Mouse (Mus musculus) ZHBTc4 (cell line): Measurements from ENCODE around the gene Prpf19.
A peak's percentile ranks its signal among the peaks of the same experiment; 100 is the strongest.

Source experiments
- DNase-seq: peaks from one replicate; pipeline ENCODE4 v3.0.0-alpha.2; 2011; ENCODE audit warnings: low read depth, low spot score

Gene Prpf19

DNA sequence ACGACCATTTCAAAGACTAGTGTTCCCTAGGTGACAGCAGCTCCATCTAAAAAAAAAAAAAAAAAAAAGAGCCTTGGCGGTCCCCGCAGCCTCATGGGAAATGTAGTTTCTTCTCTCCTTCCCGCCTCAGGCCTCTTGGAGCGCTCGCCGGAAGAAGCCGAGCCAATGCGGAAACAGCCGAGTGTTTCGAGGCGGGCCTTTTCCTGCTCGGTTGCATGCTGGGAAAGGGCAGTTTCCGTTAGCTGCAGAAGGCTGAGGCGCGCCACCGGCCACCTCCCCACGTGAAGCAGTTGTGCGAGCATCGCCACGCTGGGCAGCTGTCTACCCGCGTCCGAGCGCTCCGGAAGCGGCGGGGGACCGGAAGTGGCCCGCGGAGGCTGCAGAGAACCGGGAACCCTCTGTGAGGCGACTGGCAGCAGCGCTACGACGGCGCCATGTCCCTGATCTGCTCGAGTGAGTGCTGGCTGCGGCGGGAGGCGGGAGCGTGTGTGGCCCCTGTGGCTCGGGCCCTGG, at the start of gene Prpf19:
Gene Prpf19, plus strand, starts transcription at position 216 of the 513 bp plus-strand sequence.
- peak; percentile 98 for DNase-seq

DNA sequence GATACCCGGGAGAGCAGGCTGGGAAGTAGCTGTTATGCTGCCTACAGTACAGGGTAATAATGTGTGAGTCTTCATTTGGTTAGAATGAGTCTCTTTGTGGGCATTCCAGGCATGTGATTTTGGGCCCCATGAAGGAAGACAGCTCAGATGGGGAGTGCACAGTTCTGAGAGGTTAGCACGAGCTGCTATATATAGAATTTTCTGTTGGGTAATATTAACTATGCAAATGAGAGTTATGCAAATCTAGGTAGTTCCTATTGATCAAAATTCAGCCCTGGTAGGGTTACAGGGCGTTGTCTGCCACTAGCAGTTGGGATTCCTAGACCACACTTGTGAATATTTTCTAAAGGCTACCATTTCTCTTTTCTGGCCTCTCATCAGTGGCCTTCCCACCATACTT, 49.6 kb upstream of the Prpf19 start:
- DNase-seq, result no peak

DNA sequence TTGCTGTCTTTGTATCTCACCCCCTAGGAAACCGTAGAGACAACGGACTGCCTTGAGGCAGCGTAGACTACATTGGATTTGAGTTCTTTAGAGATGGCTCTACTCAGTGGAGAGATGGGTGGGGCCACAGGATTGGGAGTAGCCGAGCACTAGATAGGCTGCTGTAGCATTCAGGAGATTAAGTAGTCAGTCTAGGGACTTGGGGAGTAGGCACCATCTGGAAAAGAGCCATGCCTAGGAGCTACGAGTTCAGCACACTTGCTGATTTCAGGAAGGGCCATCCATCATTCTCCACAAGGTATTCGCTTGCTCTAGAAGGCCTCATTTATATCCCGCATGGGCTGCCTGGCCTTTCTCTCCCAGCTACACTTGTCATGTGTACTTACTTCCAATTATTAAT, 48.9 kb upstream of the Prpf19 start:
- no peak for DNase-seq

DNA sequence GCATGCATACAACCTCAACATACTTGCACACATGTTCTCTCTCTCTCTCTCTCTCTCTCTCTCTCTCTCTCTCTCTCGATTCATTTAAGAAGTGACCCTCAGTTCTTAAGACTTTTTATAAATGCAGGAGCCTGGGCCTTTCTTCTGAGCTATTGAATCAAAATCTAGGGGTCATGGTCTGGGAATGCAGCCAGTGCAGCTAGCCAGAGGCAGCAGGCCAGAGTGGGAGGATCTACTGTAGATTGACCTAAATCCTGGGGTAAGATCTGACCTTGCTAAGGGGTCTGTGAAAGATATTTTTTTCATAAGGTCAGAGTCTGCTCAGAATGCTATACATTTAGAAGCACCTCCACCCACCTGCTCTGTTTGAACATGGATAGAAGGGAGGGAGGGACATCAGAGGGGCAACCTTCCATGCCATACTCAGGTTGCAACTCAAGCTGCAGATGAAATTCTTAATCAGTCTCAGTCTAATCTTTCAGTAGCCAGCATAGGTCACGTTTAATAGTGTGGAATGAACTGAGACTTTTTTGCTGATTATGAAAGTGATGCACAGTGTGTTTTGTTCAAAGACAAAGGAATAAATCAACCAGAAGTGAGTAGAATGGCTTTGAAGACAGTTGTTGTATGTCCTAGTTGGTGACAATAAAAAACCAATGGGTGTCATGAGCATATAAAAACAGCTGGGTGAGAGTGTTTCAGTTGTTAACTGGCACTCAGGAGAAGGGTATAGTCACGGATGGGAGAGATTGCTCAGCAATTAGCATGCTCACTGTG, 47.5 kb upstream of the Prpf19 start:
- DNase-seq, result no peak

DNA sequence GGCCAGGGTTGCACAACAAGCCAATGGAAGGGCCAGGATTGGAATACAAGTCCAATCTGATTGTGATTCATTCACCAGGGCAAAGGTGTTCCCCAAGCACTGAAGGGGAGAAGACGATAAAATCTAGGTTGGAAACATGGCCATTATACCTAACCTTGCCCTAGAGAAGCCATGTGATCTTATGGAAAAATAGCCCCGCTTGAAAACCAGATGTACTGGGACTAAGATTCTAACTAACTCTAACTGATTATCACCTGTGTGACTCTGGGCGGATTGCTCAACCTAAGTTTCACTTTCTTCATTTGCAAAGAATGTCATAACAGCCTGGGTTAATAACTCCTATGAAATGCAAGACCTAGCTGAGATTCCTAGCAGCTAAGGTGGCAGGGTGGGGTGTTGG, 39.6 kb upstream of the Prpf19 start:
- DNase-seq, result no peak

DNA sequence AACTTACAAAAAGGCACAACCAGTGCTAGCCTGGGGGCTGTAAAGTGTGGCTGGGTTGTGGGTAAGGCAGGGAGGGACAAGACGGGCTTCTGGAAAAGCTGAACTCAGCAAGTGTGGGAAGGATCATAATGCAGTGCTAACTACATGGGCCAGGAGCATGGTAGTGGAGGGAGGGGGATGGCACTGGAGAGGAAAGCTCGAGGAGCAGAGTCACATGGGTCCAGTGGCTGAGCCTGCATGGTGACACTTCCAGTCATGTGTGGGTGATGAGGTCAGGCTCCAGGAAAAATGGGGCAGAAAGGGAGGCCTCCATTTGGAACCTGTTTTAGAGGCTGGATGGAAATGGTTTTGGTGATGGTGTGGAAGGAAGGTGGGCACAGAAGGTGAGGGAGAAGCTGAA, 38.5 kb upstream of the Prpf19 start:
- no peak for DNase-seq

DNA sequence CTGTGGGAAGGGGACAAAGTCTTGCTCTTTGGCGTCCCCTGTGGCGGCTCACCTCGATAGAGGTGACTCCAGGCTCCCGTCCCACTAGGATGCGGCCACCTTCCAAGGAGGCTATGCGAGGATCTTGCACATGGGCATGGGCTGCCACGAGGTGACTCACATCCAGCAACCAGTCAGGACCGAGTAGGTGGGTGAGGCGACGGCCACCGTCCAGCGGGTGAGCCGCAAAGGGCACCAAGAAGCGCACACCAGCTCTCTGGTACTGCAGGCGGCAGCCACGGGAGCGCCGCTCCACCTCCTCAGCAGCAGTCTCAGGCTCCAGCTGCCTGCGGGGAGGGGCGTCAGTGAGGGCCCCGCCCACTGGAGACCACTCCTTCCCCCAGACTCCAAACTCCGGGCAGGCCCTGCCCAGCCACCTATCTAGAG, 34.9 kb upstream of the Prpf19 start:
- DNase-seq, result peak; percentile 90

DNA sequence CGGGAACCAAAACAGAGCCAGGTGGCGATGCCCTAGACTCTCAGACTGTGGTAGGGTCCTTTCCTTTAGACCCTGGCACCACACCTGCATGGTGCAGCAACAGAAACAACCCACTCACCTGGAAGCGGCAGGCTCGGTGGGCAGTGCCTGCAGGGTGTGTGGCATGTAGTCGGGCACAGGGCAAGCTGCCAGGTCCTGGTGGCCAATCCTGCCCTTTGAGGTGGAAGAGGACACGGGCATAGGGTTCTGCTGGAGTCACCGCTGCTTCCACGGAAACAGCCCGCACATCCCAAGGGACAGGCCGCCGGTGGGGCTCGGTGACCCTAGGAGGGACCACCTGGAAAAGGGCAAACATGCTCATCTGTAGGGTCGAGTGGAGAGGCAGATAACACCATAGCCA, 28.7 kb upstream of the Prpf19 start:
- no peak for DNase-seq

DNA sequence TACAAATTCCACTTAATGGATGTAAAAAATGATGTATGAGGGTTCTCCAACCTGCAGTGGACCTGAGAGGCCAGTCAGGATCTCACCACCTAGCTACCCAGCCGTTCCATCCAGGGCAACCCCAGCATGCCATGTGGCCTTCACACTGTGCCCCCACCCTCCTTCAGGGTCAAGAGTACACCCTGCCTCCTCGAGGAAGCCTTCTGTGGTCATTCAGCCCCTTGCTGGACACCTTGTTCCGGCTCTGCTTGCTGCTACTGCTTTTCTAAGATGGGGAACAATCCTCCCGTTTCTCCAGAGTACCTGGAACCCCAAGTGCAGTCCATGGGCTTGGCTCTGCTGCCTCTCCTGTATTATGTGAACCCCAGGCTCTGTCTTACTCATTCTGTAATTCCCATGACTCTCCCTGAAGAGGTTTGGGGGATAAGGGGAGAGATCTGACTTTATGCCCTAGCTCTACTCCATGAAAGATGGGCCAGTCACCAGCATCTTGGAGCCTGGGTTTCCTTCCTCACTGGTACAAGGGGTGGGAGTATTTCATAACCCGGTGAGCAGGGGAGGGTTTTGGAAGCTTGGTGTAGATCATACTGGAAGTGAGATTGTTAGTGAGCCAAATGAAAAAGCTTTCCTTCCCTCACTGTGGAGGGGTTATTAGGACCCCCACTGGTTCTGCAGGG, 26.9 kb upstream of the Prpf19 start:
- no peak for DNase-seq

DNA sequence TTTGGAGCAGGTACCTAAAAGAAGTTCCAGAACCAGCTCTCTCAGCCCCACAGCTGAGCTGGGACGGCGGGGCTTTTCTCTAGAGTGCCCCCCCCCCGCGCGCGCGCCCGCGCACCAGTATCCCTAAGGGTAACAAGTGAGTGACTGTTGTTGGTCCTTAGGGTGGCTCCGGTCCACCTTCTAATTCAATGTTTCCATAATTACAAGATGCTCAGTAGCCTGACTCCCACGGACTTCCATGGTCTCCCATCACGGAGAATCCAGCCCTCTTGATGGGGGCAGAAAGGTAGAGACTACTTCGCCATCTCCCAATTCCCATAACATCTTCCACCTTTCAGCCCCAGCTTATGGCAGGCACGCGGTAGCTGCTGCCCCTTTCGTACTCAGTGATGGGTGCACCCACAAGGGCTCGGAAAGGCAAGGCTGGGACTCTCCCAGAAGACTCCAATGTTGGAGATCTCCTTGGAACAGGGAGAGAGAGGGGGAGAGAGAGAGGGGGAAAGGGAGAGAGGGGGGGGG, 26.3 kb upstream of the Prpf19 start:
- no peak for DNase-seq

DNA sequence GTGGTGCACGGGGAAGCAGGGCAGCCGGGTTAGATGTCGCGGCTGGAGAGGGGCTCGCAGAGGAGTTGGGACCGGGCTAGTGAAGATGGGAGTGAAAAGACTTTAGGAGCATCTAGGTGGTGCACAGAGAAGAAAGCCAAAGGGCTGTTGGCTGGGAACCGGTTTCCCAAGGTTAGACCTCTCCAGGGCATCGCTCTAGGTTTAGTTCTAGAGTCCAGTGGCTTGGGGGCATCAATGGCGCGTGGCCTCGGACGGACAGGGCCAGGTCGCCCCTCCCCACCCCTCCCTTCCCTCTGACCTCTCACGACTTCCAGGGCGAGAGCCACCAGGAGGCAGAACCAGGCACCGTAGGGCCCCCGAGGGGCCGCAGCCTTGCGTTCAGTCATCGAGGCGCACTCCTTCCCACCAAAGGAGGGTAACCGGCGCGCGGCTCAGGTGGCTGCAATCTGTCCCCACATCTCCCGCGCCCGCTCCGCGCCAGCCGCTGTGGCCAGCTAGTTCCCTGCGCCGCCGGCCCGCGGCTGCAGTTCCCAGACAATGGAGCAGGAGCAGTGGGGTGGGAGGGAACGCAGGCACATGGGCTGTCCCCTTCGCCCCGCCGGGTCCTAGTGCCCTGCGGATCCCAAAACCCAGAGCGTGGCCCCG, 25.7 kb upstream of the Prpf19 start:
- peak; percentile 80 for DNase-seq

DNA sequence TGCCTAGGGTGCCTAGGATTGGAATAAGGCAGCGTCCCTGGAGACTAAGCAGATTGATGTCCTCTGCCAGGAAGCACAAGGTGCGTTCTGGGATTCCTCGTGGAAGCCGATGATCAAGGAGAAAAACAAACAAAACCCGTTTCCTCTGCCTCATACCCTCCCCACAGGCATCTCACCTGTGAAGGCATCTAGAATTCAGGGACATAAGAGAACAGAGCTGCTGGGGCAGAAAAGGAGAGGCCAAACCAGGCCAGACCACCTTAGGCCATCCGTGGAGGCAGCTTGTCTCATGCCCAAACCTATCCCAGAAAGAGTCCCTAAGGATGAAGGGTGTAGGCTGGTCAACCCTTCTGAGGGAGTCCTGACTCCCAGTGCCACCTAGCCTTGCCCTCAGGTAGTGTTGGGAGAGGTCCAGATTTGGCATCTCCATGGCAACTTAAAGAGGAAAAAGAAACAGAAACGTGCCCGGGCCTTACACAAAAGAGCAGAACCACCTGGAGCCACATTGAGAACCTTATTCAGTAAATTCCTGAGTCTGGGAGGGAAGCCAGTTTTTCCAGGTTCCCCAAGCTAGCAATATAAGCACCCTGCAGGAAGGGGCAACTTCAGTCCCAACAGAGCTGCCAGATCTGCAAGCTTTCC, 25.0 kb upstream of the Prpf19 start, which contains the start of gene Tmem132a:
Gene Tmem132a, minus strand, starts transcription at position 55 of the 642 bp plus-strand sequence.
- no peak for DNase-seq

DNA sequence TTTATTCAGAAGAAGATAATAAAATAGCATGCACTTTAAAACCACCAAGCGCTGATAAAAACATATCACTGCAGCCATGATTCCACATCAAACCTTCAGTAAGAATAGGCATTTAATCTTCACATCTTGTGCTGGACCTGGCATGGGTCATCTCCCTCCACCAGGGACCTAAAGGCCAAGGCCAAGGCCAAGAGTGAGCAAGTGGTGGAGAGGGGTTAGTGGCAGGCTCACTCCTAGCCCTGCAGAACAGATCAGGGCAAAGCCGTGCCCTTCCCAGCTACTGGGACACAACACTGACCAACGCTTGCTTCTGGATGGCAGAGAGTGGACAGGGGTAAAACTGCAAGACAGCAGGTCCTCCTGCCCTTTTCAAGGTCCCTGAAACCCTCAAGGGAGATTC, 24.4 kb upstream of the Prpf19 start:
- DNase-seq, result no peak

DNA sequence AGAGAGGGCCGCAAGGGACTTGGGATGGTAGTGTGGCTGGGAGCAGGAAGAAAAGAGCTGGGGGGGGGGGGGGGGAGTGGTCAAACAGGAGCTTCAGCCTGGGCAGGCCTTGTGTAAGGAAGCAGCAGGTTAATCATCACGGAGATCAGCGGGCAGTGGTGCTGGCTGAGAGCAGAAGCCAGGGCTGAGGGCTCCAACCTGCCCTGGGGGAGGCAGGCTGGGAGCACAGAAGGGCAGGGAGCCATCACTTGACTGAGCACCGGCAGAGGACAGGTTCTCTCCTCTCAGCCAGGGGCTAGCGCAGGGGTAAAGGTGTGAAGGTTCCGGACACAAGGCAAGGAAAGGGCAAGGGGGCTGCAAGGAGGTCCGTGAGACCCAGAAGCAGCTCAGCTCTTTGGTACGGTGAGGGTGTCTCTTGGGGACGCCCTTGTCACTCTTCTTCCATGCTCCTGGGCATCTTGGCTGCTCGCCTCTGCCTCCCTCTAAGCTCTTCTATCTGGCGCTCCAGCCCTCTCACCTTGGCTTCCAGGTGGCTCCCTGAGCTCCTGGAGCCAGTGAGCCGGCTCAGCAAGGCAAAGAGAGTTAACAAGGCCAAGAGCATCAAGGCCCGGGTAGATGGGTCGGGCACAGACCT, 23.6 kb upstream of the Prpf19 start:
- DNase-seq, result no peak

DNA sequence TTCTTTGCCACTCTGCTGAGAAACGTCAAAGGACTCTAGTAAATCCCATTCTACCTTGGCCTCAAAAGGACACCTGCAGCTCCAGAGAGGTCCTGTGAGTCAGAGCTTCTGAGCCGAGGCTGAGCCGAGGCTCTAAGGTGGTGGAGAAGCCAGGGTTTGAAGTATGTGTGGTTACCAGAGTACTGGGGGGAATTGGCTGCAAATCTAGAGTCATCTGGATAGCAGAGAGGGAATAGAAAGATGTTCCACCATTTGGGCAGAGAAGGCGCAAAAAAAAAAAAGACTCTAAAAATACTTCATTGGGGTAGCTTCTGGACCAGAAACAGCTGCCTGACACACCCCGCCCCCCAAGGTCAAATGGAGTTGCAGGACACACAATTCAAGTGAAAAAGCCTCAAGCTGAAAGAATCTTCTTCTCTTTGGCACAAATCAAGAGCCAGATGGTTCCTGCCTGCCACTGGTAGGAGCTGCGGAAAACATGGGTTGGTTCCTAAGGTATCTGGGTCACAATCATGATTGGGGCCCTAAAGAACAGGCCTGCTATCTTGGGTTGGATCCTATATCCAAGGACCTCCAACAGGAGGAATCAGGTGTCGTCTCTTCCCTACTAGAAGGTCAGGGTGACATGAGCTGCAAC, 16.7 kb upstream of the Prpf19 start:
- DNase-seq, result no peak

DNA sequence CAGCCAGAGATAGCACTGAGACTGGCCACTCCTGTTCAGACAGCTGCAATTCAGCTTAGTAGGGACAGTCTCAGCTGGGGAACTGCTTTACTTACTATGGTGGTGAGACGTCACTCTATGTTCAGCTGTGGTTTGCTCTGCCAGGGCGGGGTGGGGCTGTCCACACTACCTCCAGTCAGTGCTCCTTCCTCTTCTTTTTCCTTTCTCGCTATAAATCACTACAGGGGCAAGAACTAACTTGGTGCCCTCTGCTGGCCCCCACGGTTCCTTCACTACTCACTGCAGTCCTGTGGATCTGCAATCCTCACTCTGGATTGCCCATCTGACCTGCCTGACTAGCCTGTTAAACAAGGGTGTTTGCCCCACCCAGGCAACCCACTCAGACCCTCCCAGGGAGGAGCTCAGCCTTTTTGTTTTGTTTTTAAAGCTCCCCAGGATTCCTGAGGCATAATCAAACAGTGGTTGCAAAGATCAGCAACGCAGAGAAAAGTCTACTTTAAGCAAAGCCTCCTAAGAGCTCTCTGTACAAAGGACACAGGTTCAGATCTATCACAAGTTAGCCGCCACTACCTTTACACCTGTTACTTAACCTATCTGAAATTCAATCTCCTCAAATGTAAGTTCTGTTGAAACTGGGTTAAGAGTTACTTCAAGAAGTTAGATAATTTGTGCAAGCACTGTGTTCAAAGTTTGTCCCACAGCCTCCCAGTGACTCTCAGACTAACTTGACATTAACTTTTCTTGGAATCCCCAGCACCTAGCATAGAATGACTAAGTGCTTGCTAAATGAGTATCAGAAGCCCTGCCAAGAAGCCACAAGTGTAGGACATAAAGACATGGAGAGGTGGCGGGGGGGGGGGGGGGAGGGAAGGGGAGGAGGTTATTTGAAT, 14.7 kb upstream of the Prpf19 start:
- DNase-seq, result peak; percentile 39

DNA sequence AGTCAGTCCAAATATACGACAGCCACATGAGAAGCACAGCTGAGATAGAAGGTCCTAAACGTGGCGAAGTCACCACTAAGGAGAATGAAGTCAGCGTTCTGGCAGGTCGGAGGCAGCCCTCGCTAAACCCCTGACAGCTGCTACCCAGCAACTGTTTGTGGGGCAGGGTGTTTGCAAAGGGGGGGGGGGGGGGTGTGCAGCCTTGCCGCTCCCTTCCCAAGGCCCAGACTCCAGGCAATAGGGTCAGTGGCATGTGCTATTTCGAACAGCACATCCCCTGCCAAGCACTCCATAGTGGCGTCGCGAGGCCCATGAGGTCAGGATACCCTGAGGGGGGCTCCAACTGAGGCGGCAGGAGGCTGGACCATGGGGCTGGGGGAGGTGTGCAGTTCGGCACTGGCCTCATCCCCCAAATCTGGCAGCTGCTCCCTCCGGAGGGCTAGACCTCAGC, 14.0 kb upstream of the Prpf19 start:
- no peak for DNase-seq

DNA sequence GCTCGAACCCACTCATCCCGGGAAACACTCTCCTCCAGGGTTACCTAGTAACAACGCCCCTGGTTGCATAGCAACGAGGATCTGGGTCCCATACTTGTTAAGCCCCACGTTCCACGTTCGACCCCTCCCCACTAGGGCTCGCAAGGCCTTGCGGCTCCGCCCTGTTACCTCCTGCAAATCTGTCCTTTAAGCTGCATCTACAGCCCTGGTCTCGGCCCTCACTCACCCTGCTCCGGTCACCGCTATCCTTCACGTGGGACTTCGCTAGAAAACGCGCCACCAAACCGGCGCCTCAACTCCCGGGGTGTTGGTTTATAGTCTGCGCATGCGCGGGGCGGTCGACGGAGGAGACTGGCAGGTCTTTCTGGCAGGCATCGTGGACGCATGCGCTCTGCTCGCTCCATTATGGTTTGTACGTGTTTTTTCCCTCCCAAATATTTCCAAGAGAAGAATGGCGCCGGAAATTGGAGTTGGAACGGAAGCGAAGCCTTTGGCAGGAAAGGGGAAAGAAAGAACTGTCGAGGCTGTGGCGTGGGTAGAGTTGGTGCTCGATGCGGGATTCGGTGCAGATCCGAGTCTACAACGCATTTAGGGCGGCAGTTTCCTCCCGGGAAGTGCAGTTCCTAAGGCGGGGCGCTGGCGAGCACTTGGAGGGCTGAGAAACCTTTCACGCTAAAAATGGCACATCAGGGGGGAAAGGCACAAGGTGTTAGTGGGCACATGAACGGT, 13.4 kb upstream of the Prpf19 start, which contains the start of gene Tmem109:
Gene Tmem109, minus strand, starts transcription at position 576 of the 729 bp plus-strand sequence.
- DNase-seq, result peak; percentile 96

DNA sequence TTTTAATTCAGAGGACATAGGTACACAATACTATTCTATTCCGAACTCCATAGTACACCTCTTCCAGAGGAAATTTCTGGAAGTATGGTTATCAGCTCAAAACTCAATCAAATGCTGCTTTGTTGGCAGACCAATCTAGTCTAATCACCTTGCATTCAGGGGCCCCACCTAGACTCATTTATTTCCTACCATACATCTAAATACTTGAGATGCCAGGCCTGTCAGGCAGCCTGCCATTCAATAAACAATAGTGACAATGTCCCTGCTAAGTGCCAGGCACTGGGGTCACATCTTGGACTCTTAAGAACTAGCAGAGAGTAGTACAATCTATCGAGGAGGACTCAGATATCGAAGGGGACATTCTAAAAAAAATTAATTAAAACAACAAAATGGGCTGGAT, 2.8 kb upstream of the Prpf19 start:
- DNase-seq, result no peak
